Mouse (Mus musculus) testis, adult 2 months (tissue): ENCODE measurements around the gene Dus4l.

Experiments
- CTCF ChIP-seq: fragments of 200-500 bp; IDR thresholded peaks from 2 replicates; pipeline ENCODE4 v1.5.1; 2012; ENCODE audit warnings: low read depth, mild to moderate bottlenecking, inconsistent platforms, low read length, moderate library complexity; ENCODE audit not compliant: control insufficient read depth, insufficient read depth, insufficient replicate concordance
- POLR2A ChIP-seq: fragments of 200-500 bp; IDR thresholded peaks from 2 replicates; pipeline ENCODE4 v1.6.1; 2012; ENCODE audit warnings: low read depth, mild to moderate bottlenecking, inconsistent platforms, low read length, moderate library complexity; ENCODE audit not compliant: control insufficient read depth

- TF ChIP-seq CTCF (no peak), POLR2A (no peak)
Measured at GRCm38 (mm10) chr12:31633970-31634342, 20.7 kb downstream of the Dus4l start.
